Mouse (Mus musculus) layer of hippocampus, postnatal 25 days (tissue): ENCODE measurements at regions not wholly inside any gene's neighbourhood (a gene's known extent, or its start where the extent isn't known, plus 50 kb on each side); places are given as distances from the start of the nearest gene placed in this dataset.

ENCODE experiments used
- DNase-seq, 2 experiments: peaks; one replicate each; pipeline ENCODE4 v3.0.0; 2022; ENCODE audit warnings: mixed read lengths in 2 of 2, low spot score in 1 of 2; ENCODE audit errors: extremely low spot score in 1 of 2

DNA sequence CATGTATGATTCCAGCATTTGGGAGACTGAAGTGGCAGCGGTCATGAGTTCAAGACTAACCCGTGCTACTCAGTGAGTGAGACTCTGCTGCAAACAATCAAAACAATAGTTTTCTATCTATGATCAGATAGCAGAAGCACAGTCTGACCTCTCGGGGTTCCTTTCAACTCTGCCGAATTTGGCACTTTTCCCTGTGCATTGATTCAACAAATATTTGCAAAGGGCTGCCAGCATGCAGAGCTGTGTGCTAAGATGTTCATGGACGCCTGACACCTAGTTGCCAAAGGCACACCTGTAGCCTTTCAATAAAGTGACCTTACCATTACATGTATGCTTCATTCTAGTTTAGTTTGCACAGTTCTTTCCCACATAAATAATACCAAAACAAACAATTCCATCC, 118.7 kb upstream of the Tsc22d2 start:
- DNase-seq: no peak

DNA sequence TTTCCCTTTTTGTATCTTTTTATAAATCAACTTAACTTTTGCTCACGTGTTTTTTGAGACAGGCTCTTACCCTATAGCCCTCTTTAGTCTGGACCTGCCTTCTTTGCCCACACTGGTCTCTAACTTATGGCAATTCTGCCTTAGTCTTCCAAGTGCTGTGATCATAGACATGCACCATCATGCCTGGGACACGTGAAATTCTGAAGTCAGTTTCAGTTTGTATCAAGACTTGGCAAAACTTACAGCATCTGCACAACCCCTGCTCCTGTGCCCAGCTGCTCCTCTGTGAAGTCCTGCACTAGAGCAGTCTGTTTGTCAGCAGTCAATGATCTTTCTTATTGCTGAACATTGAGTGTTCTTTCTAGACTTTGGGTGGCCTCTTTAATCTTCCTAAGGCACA, 114.3 kb upstream of the Tsc22d2 start:
- no peak for DNase-seq

DNA sequence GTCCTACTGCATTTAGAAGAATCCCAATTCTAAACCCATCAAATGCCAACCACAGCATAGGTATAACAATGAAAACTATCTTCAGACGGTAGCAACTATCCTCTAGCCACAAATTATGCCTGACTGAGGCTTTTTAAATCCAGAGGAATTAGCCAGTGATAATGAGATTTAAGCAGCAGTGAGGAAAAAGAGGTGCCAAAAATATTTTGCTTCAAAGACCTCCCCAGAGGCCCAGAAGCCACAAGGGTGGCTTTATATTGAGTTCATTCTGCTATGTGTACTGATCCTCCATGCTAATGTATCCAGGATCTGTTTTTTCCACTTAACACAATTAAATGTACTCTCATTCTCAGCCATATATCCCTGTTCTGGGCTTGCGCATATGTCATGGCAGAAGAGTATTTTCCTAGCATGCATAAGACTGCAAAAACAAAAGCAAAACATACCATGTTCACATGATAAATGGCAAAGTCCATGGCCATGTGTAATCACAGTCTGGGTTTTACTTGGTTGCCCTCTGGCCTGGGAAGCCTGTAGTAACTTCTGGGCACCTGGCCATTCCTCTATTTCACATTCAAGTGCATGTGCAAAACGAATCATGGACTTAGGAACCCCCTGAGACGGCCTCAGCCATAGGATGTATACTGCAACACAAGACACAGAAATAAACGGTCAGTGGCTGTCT, 113.6 kb upstream of the Tsc22d2 start:
- no peak for DNase-seq

DNA sequence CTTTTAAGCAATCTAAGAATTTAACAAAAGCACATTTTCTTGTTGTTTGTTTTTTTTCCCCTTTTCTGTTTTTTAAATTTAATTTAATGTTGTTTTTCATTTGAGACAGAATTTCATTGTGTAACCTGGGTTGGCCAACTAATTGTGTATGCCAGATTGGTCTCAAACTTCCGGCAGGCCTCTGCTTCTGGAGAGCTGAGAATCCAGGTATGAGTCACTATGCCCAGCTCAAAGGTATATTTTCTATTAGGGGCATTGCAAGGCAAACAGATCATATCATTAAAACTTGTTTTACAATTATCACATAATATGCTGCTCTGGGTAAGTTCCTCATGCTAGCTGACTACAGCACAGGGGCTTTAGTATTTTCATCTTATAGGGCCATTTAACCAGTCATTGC, 112.2 kb upstream of the Tsc22d2 start:
- DNase-seq: no peak

DNA sequence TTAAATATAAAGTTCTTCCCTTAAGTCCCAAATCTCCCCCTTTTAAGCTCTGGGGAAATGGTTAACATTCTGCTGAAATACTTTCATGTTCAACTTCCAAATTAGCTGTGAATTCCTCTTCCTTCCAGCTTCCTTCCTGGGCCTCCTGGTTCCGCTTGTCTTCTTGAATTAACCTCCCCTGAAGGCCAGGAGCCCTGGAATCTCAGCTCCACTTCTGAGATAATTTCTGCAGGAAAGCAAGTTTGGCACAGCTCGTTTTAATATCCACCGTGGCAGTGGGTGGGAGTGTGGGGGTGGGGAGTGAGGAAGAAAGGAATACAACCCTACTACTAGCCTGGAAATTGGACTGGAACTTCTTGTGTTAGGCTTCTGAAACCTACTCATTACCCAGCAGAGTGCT, 110.8 kb upstream of the Tsc22d2 start:
- no peak for DNase-seq

DNA sequence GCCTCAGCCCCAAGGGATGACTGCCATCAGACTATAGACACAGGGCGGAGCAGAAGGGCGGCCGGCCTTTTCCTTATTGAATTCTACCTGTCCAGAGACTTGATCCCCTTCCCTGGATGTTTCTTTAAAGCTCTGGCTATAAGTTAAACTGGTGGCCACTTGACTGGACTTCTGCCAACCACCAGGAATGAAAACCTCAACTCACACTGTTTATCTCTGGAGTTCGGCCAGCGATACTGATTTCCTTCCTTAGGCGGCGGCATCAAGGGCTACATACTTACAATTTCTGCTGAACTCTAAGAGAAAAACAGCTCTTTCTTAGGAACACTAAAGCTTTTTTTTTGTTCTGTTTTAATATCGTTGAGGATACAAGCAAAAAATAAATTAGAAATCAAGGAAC, 104.9 kb upstream of the Tsc22d2 start:
- DNase-seq: no peak

DNA sequence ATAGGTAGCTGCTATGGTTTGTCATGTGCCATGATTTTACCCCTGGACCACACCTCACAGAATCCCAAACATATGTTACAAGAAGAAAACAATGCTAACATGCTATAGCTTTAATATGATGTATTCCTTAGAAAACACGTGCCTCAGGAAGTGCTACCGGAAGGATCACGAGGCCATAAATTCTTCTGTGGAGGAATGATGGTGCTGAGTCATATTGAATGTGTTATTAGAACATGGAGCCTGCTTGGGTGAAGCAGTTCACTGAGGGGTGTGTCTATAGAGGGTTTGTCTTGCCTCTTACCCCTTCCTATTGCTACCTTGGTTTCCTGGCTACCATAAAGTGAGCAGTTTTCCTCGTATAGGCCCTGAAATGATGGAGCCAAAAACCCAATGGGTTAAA, 104.1 kb upstream of the Tsc22d2 start:
- DNase-seq: no peak

DNA sequence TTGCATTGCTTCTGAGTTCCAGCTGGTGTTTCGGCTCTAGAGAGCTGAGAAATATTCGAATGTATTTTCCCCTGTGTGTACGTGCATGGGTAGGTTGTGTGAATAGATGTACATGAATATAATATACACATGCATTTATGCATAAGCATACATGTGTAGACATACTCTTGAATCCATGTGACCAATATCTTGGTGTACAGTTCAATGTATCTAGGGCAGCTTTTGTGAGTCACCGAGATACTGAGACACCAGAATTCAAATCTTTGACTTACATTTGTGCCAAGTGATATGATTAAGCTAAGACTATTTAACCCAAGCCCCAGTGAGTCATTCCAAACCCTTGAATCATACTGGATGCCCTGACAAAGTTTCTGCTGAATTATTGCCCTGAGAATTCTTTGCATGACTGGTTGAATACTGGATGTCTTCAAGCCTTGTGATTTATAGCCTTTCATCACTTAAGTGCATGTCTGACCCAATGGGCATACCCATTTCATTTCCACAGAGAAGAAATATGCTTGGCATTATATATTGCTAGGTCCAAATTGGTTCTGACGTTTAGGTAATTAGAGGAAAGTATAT, 103.3 kb upstream of the Tsc22d2 start:
- no peak for DNase-seq

DNA sequence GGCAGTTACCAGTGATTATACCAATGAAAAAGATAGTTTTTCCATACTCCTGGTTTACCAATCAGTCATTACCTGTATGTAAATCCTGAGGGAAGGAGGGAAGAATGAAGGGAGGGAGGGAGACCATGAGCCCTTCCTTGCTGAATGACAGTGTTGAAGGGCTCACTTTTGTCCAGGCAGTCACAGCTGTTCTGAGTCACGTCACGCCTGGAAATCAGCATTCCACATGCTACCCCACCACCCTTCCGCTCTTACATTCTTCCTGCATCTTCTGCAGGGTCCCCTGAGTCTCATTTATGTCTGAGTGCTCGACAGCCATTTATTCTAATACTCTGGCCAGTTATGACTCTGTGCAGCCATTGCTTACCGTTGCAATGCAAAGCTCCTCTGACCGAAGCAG, 101.9 kb upstream of the Tsc22d2 start:
- DNase-seq: no peak

DNA sequence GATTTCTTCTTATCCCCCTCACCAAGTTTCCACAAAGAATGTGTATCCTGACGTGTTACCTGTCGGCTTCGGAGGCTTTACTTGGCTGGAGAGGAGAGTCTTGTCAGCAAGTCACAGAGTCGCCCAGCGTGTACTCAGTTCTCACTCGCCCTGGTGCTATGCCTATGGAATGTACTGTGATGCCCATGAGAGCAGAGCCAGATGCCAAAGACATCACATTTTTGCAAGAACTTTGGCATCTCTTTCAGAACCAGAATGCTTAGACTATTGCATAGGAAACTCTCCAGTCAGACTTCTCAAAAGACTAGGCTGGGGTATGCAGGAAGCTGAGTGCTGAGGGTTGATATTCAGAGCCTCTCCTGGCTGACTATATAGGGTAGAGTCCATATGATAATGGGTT, 99.3 kb upstream of the Tsc22d2 start:
- no peak for DNase-seq

DNA sequence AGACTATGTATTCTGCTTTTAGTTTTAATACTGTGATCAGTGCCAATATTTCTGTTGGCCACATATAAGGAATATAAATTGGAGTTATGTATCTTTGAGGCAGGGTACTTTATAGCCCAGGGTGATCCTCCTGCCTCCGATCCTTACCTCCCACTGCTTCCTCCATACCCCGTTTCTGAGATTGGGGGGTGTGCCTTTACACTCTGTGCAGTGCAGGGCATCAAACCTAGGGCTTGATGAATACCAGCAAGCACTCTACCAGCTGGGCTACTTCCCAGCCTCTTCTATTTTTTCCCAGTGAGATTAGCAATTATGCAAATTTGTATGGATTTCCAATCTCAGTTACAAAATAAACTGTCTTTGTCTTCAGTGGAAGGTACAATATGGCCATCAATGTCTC, 97.3 kb upstream of the Tsc22d2 start:
- DNase-seq: no peak

DNA sequence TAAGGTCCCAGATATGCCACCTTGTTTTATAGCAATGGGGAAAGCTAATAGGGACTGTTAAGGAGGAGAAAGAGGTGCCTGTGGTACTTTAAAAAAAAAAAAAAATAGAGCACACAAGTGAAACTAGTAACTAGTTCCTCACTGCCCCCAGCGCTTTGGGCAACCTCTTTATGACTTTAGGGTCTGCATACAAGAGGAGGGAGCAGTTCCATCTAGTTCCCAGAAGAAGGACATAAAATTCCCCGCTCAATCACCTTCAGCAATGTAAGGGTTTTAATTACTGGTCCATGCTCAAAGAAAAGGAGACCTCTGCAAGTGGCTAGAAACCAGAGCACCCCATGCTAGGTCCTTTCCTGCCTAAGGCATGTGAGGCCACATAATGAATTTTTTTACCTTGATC, 95.8 kb upstream of the Tsc22d2 start:
- DNase-seq: no peak

DNA sequence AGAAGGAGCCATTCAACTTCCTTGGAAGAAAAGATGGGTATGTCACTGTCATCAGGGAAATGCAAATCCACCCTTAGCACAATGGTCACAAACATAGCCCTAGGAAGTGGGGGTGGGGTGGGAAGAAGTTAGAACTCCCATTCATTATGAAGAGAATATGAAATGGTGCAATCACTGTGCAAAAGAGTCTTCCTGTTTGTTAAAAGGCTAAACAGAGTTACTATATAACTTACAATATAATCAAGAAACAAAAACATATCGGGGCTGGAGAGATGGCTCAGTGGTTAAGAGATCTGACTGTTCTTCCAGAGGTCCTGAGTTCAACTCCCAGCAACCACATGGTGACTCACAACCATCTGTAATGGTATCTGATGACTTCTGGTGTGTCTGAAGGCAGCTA, 95.1 kb upstream of the Tsc22d2 start:
- no peak for DNase-seq

DNA sequence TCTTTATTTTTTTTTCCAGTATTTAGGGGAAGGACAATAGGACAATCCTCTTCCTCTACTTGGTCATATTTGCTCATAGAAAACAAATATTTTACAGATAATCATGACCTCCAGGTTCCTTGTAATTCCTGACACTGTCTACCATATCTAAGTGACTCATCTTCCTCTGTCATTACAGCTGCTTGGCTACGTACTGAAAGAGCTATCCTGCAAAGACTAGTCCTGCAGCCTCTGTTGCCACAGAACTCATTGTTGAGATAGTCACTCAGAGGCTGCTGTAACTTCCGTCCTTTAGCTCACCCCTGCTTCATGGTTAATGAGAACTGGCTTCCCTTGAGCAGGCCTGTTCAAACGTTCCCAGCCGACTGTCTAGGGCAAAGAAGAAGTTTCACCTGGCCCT, 93.7 kb upstream of the Tsc22d2 start:
- DNase-seq: no peak

DNA sequence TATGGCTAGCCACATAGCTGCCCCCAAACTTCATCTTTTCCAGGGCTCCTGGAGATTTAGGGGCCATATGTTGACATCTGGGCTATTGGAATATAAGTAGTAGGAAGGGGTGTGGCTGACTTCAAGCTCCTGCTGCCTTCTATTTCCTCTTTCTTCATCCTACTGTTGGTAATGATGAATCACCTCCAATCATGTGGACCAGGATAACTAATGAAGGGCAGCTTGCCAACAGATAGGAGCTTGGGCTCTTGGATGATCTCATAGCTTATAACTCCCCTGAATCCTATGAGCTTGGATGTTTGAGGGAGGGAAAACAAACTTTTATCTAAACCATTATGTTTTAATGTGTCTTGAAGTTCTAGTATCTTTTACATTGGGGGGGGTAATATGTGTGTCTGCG, 92.2 kb upstream of the Tsc22d2 start:
- no peak for DNase-seq

DNA sequence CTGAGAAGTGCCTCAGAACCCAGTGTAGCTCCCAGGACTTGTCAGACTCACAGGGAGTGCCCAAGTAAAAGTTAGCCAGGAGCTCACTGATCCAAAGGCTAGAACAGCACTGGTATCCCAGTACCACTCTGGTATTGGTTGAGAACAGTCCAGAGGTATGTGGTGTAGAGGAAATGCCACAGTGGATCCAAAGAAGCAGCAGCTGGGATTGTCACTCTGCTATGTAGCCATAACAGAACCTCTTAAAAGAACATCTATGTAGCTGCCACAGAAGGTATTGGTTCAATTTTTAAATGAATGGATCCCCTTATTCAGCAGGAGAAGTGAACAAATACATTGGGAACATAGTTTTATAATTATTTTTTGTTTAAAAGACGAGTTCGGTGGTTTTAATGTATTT, 86.8 kb upstream of the Tsc22d2 start:
- DNase-seq: no peak

DNA sequence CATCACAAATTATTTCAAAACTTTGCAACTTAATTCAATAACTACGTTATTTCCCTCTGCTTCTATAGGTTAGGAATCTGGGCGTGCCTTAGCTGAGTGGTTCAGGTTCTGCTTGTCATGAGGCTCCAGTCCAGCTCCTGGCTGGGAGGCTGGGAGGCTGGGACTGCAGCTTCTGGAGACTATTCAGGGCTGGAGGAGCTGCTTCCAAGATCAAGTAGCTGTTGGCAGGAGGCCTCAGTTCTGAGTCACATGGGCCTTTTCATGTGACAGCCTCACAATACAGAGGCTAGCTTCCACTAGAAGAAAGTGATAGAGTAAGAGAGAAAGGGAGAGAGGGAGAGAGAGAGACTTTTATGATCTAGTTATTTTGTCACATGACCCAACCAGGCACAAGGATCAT, 84.3 kb upstream of the Tsc22d2 start:
- DNase-seq: peak in 1 of 2 experiments; percentile 21

DNA sequence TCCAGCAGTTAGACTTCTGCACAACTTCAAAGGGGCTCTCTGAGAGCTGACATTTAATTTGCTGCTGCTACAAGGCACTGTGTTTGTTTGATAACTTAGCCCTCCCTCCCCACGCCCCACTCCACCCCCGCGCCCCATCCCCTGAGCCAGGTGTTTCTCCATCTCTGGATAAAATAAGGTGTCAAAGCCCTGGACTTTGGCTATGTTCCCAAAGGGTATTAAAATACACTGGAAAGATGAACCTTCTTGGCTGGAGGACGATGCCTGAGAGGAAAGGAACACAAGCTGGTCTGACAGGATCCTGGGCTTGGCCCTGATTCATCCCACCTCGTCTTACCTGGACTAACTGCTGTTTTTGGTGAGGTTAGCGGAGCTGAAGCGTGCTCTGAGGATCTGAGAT, 80.5 kb upstream of the Tsc22d2 start:
- no peak for DNase-seq

DNA sequence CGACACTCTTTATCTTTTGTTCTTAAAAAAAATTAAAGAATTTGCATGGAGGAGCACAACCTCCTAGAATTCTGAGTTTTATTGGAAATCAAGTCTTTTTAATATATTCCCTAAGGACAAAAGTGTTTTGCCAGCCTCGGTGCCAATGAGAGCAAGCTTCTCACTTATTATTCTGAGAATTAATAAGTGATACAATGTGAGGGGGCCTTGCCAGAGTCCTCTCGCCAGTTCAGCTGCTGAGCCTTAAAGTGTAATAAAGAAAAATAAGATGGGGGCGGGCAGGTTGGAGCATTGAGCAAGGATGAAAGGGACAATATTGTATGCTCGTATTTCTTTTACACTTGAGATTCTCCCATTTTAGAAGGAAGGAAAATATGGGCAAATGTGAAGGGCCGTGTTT, 79.2 kb upstream of the Tsc22d2 start:
- no peak for DNase-seq

DNA sequence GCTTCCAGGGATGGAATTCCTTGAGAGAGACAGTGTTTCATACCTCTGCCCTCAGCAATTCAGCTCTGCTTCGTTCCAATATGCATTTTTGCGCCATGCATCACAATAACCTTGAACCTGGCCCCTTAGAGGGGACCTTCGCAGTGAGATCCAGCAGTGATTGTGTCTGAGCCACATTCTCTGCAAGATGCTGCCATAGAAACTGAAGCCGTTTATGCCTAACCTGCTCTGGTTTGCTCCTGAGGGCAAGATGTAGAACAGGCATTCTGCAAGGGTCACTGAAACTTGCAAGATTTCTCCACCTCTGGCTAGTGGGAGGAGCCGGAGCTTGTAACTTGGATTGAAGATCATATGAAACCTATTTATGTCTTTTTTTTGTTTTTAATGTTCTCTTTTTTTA, 78.4 kb upstream of the Tsc22d2 start:
- no peak for DNase-seq

DNA sequence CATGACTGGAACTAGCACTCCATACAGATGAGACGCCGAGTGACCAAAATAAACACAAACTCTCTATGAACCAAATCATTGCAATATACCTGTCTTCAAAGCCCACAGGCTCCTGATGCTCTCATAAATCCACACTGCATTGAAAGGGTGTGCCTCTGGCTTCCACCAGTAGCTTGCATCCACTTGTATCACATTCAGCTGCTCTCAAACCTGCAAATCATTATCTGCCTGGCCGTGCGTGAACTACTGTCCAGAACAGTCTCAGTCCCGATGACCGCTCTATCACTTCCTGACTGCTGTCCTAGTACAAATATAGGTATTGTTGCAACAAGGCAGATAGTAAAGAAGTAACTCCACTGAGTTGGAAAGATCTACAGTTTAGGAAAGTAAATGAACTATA, 77.9 kb upstream of the Tsc22d2 start:
- DNase-seq: no peak

DNA sequence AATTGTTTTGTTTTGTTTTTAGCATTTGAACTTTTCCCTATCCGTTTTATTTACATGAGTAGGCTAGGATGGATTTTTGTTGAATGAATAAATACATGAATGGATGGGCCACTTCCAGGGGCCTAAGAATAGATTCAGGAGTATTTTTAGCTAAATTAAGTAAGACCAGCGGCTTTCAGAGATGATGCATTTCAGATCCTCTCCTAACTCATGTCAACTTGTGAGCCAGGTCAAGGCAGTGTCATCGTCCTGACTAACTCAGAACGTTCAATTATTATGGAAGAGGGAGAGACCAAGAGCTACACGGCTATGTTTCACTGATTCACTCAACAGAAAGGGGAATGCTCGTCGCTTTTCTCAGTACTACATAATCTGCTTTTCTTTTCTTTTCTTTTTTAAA, 75.5 kb upstream of the Tsc22d2 start:
- DNase-seq: no peak

DNA sequence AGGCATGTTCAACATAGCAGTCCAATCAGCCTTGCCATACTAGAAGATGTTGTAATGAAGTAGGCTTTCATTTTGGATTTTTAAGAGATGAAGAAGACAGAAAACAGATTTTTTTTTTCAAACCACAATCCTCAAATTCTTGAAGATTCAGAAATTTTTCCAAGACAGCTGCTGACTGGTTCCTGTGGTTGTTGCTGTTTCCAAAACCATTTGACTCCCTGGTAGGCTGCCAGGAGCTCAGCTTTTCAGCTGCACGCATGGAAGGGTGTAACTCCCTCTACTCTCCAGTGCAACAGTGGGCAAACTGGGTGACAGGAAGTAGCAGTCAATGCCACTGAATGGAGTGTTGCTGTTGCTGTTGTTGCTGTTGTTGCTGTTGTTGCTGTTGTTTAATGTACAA, 72.4 kb upstream of the Tsc22d2 start:
- no peak for DNase-seq
